Mouse (Mus musculus) neural tube, embryonic 15.5 days (tissue): ENCODE data around the gene Car7. TPM values are rescaled to one million over a fixed set of nuclear protein-coding genes. Genes with fewer than 3 reads are reported as not detected.
A peak's percentile ranks its signal among the peaks of the same experiment; 100 is the strongest.
"Not testable (repeated sequence)": the region's sequence is repeated elsewhere in the genome, so short reads cannot be mapped to it uniquely, and the experiment has no call there.

Experiments
- ATAC-seq: fragments of 200-750 bp; cut with Nextera tagmentation; 2 replicates; pipeline ENCODE4 v1.8.0; 2017; ENCODE audit warnings: mild to moderate bottlenecking, moderate TSS enrichment, moderate library complexity; ENCODE audit not compliant: low FRiP score
- H3K27ac ChIP-seq: fragments of 300-500 bp; sonication (generic); replicated peaks from 2 replicates; pipeline ENCODE4 v1.5.1; 2015; ENCODE audit warnings: mild to moderate bottlenecking, inconsistent platforms
- H3K27me3 ChIP-seq: fragments of 300-500 bp; sonication (generic); replicated peaks from 2 replicates; pipeline ENCODE4 v1.6.1; 2015; ENCODE audit warnings: inconsistent platforms
- H3K36me3 ChIP-seq: fragments of 300-500 bp; sonication (generic); 2 replicates; pipeline ENCODE4 v1.6.1; 2015; ENCODE audit warnings: inconsistent platforms
- H3K4me1 ChIP-seq: fragments of 300-500 bp; sonication (generic); 2 replicates; pipeline ENCODE4 v1.6.1; 2015; ENCODE audit warnings: inconsistent platforms
- H3K4me2 ChIP-seq: fragments of 300-500 bp; sonication (generic); 2 replicates; pipeline ENCODE4 v1.6.1; 2015; ENCODE audit warnings: inconsistent platforms, mild to moderate bottlenecking, moderate library complexity
- H3K4me3 ChIP-seq: fragments of 300-500 bp; sonication (generic); replicated peaks from 2 replicates; pipeline ENCODE4 v1.5.1; 2015; ENCODE audit warnings: mild to moderate bottlenecking, inconsistent platforms
- H3K9ac ChIP-seq: fragments of 300-500 bp; sonication (generic); replicated peaks from 2 replicates; pipeline ENCODE4 v1.6.1; 2015; ENCODE audit warnings: mild to moderate bottlenecking, inconsistent platforms
- H3K9me3 ChIP-seq: fragments of 300-500 bp; sonication (generic); replicated peaks from 2 replicates; pipeline ENCODE4 v1.6.1; 2016; ENCODE audit warnings: inconsistent platforms
- WGBS: fragments of 180-500 bp; shearing (Covaris S2); methylation state at CpG from one replicate; pipeline ENCODE4 v1.1.7; 2015; ENCODE audit warnings: mixed read lengths; 5-methylcytosine and 5-hydroxymethylcytosine counted together
- polyA plus RNA-seq: library from polyadenylated mRNA; unstranded; fragments of >200 nt; fragmentation: Nextera tagmentation; extraction: Ambion mirVana; gene quantifications from 2 replicates; pipeline ENCODE4 v1.2.1, GENCODE M21; 2015

Car7 gene
- polyA plus RNA-seq, 1 experiment from 2014 or later = 3.3 TPM

GRCm38 (mm10) chr8:104570436-104571343 is 36.2 kb downstream of the Car7 start:
- Histone ChIP-seq H3K9ac (peak overlapping the region; percentile 31), H3K27me3 (0 out of 2 replicates have a peak, but pooled peaks cover under 1% of the 10 kb centered on the region), H3K4me3 (peak overlapping the region; percentile 35), H3K9me3 (no peaks in the 10 kb centered on the region), H3K36me3 (no peaks in the 10 kb centered on the region), H3K4me1 (peaks cover 6% of the 10 kb centered on the region; the same call in 1 of the 2 replicates), H3K4me2 (peak overlapping the region; percentile 62), H3K27ac (no peak overlapping the region)
- 7% methylated on average over 26 of the region's 26 CpGs for WGBS
- ATAC-seq = peak; percentile 85

GRCm38 (mm10) chr8:104576820-104577219 is 42.3 kb downstream of the Car7 start:
- H3K4me1 ChIP-seq = no peaks in the 10 kb centered on the region
- no peak for ATAC-seq
- H3K27me3 ChIP-seq = no peaks in the 10 kb centered on the region
- 96% methylated on average over 3 of the region's 3 CpGs for WGBS
- no peaks in the 10 kb centered on the region for H3K36me3 ChIP-seq
- no peak overlapping the region for H3K27ac ChIP-seq
- no peak overlapping the region for H3K4me3 ChIP-seq
- no peak overlapping the region for H3K9ac ChIP-seq
- no peaks in the 10 kb centered on the region for H3K9me3 ChIP-seq
- H3K4me2 ChIP-seq = no peak overlapping the region

GRCm38 (mm10) chr8:104577606-104578005 is 43.1 kb downstream of the Car7 start:
- H3K36me3 ChIP-seq, H3K9me3 ChIP-seq, H3K27me3 ChIP-seq, H3K4me3 ChIP-seq, H3K4me2 ChIP-seq, ATAC-seq, H3K4me1 ChIP-seq, H3K27ac ChIP-seq, H3K9ac ChIP-seq: not testable (repeated sequence)
- WGBS = 82% methylated on average over 17 of the region's 17 CpGs

- ATAC-seq = no peak
- no peaks in the 10 kb centered on the region for H3K27me3 ChIP-seq
- H3K4me3 ChIP-seq = no peak overlapping the region
- no peaks in the 10 kb centered on the region for H3K36me3 ChIP-seq
- no peak overlapping the region for H3K9ac ChIP-seq
- no peaks in the 10 kb centered on the region for H3K9me3 ChIP-seq
- no peak overlapping the region for H3K27ac ChIP-seq
- no peak overlapping the region for H3K4me2 ChIP-seq
- no peaks in the 10 kb centered on the region for H3K4me1 ChIP-seq
- WGBS = 58% methylated on average over 1 of the region's 1 CpGs
Observed at GRCm38 (mm10) chr8:104584522-104584921, 50.0 kb downstream of the Car7 start.

- 95% methylated on average over 3 of the region's 3 CpGs for WGBS
- H3K4me3 ChIP-seq = no peak overlapping the region
- H3K27ac ChIP-seq = no peak overlapping the region
- no peaks in the 10 kb centered on the region for H3K27me3 ChIP-seq
- H3K9me3 ChIP-seq = no peaks in the 10 kb centered on the region
- H3K36me3 ChIP-seq = peaks cover 15% of the 10 kb centered on the region
- H3K4me2 ChIP-seq = no peak overlapping the region
- peaks cover 15% of the 10 kb centered on the region for H3K4me1 ChIP-seq
- no peak overlapping the region for H3K9ac ChIP-seq
- ATAC-seq = no peak
Observed at GRCm38 (mm10) chr8:104590284-104590683, 55.8 kb downstream of the Car7 start.

- Histone ChIP-seq H3K4me3 (peak within 1 kb of the TSS; percentile 66), H3K9me3 (no peaks in the 10 kb centered on the region), H3K9ac (peak within 1 kb of the TSS; percentile 62), H3K36me3 (peaks cover 21% of the 10 kb centered on the region), H3K27me3 (no peaks in the 10 kb centered on the region), H3K4me2 (peak within 1 kb of the TSS; percentile 65), H3K4me1 (peaks cover 15% of the 10 kb centered on the region), H3K27ac (peak within 1 kb of the TSS; percentile 87)
- WGBS = under 1% methylated on average over 44 of the region's 44 CpGs
- peak; percentile 97 for ATAC-seq
Observed at GRCm38 (mm10) chr8:104591133-104591834, 56.8 kb downstream of the Car7 start, which contains the start of gene Pdp2. Gene Pdp2, plus strand, starts transcription at chr8:104591451.

- Histone ChIP-seq H3K27me3 (no peaks in the 10 kb centered on the region), H3K4me3 (peak overlapping the region; percentile 66), H3K4me2 (peak overlapping the region; percentile 65), H3K4me1 (peaks cover 15% of the 10 kb centered on the region), H3K9me3 (no peaks in the 10 kb centered on the region), H3K9ac (peak overlapping the region; percentile 62), H3K36me3 (peaks cover 25% of the 10 kb centered on the region), H3K27ac (peak overlapping the region; percentile 87)
- ATAC-seq = no peak
- WGBS = 2% methylated on average over 9 of the region's 9 CpGs
Observed at GRCm38 (mm10) chr8:104591856-104592255, 57.4 kb downstream of the Car7 start.

- H3K4me3 ChIP-seq = peak overlapping the region; percentile 66
- H3K36me3 ChIP-seq = peaks cover 26% of the 10 kb centered on the region
- no peak overlapping the region for H3K9ac ChIP-seq
- no peaks in the 10 kb centered on the region for H3K9me3 ChIP-seq
- H3K4me1 ChIP-seq = peaks cover 15% of the 10 kb centered on the region
- no peak for ATAC-seq
- no peak overlapping the region for H3K27ac ChIP-seq
- H3K4me2 ChIP-seq = peak overlapping the region; percentile 65
- 66% methylated on average over 6 of the region's 6 CpGs for whole genome bisulfite sequencing
- H3K27me3 ChIP-seq = no peaks in the 10 kb centered on the region
Observed at GRCm38 (mm10) chr8:104592566-104592965, 58.1 kb downstream of the Car7 start.

- H3K4me1 ChIP-seq = peaks cover 15% of the 10 kb centered on the region
- no peak overlapping the region for H3K4me2 ChIP-seq
- no peak overlapping the region for H3K27ac ChIP-seq
- no peak for ATAC-seq
- no peak overlapping the region for H3K9ac ChIP-seq
- H3K9me3 ChIP-seq = no peaks in the 10 kb centered on the region
- 94% methylated on average over 31 of the region's 31 CpGs for WGBS
- no peak overlapping the region for H3K4me3 ChIP-seq
- H3K36me3 ChIP-seq = peaks cover 28% of the 10 kb centered on the region
- H3K27me3 ChIP-seq = no peaks in the 10 kb centered on the region
Observed at GRCm38 (mm10) chr8:104593536-104594325, 59.2 kb downstream of the Car7 start.

GRCm38 (mm10) chr8:104594611-104595362 is 60.3 kb downstream of the Car7 start:
- Histone ChIP-seq H3K27ac (no peak overlapping the region), H3K4me3 (no peak overlapping the region), H3K9me3 (no peaks in the 10 kb centered on the region), H3K27me3 (no peaks in the 10 kb centered on the region), H3K9ac (no peak overlapping the region), H3K4me2 (no peak overlapping the region), H3K4me1 (peaks cover 15% of the 10 kb centered on the region), H3K36me3 (peaks cover 28% of the 10 kb centered on the region)
- no peak for ATAC-seq
- WGBS = 95% methylated on average over 19 of the region's 19 CpGs
